Mouse (Mus musculus) brain, embryonic 14.5 days (tissue): ENCODE results near the gene Depdc5.
"Not testable (repeated sequence)": the region's sequence is repeated elsewhere in the genome, so short reads cannot be mapped to it uniquely, and the experiment has no call there.

ENCODE experiments used
- CTCF ChIP-seq: fragments of 200-500 bp; IDR thresholded peaks from 2 replicates; pipeline ENCODE4 v1.5.1; 2012; ENCODE audit warnings: inconsistent platforms, mild to moderate bottlenecking, moderate library complexity, borderline replicate concordance; ENCODE audit not compliant: insufficient read depth, insufficient read length; ENCODE audit errors: extremely low read depth
- POLR2A ChIP-seq: fragments of 200-500 bp; IDR thresholded peaks from 2 replicates; pipeline ENCODE4 v1.6.1; 2012; ENCODE audit warnings: mild to moderate bottlenecking, inconsistent platforms, borderline replicate concordance; ENCODE audit not compliant: poor library complexity, insufficient read depth, insufficient read length, severe bottlenecking; ENCODE audit errors: extremely low read depth

DNA sequence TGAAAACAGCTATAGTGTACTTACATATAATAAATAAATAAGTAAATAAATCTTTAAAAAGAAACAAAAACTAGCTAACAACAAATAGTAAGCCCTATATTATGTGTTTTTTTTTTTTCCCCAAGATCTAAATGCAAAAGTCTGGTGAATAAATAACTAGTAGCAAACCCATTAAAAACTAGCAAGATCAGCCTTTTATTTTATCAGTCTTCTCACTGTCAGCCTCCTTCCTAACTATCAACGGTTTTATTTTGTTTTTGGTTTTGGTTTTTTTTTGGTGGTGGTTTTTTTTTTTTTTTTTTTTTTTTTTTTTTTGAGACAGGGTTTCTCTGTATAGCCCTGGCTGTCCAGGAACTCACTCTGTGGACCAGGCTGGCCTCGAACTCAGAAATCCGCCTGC lies 13.9 kb upstream of the Depdc5 start:
- not testable (repeated sequence) for TF ChIP-seq CTCF, POLR2A
